Mouse (Mus musculus) liver, embryonic 11.5 days (tissue): Measurements from ENCODE around the gene Mfsd4b1. TPM values are rescaled to one million over a fixed set of nuclear protein-coding genes. Genes with fewer than 3 reads are reported as not detected.

Experiments
- ATAC-seq: fragments of 200-750 bp; cut with Nextera tagmentation; replicated peaks from 2 replicates; pipeline ENCODE4 v1.8.0; 2017; ENCODE audit warnings: moderate number of reproducible peaks, mild to moderate bottlenecking, moderate TSS enrichment, moderate library complexity; ENCODE audit not compliant: low FRiP score
- DNase-seq: peaks from one replicate; pipeline ENCODE4 v3.0.0-alpha.2; 2017; ENCODE audit warnings: low spot score
- H3K27ac ChIP-seq: fragments of 300-500 bp; sonication (generic); 2 replicates; pipeline ENCODE4 v1.5.1; 2014; ENCODE audit warnings: mild to moderate bottlenecking, low read depth, low read length, control low read depth
- H3K27me3 ChIP-seq: fragments of 300-500 bp; sonication (generic); replicated peaks from 2 replicates; pipeline ENCODE4 v1.6.1; 2014; ENCODE audit warnings: low read length, mixed read lengths; ENCODE audit not compliant: control insufficient read depth, insufficient read depth
- H3K36me3 ChIP-seq: fragments of 300-500 bp; sonication (generic); 2 replicates; pipeline ENCODE4 v1.6.1; 2014; ENCODE audit warnings: mild to moderate bottlenecking, low read length, moderate library complexity, mixed read lengths; ENCODE audit not compliant: control insufficient read depth, insufficient read depth
- H3K4me1 ChIP-seq: fragments of 300-500 bp; sonication (generic); replicated peaks from 2 replicates; pipeline ENCODE4 v1.6.1; 2014; ENCODE audit warnings: low read length, mixed read lengths; ENCODE audit not compliant: control insufficient read depth, insufficient read depth
- H3K4me2 ChIP-seq: fragments of 300-500 bp; sonication (generic); 2 replicates; pipeline ENCODE4 v1.6.1; 2014; ENCODE audit warnings: mild to moderate bottlenecking, control low read depth, moderate library complexity
- H3K4me3 ChIP-seq: fragments of 300-500 bp; sonication (generic); 2 replicates; pipeline ENCODE4 v1.5.1; 2014; ENCODE audit warnings: low read depth, low read length, control low read depth
- H3K9ac ChIP-seq: fragments of 300-500 bp; sonication (generic); 2 replicates; pipeline ENCODE4 v1.6.1; 2014; ENCODE audit warnings: low read depth, low read length, control low read depth
- H3K9me3 ChIP-seq: fragments of 300-500 bp; sonication (generic); 2 replicates; pipeline ENCODE4 v1.6.1; 2016; ENCODE audit warnings: low read length, inconsistent platforms, mixed read lengths; ENCODE audit not compliant: control insufficient read depth
- WGBS: fragments of 180-500 bp; shearing (Covaris S2); extraction: QIAGEN DNeasy Blood & Tissue Kit; methylation state at CpG from one replicate; pipeline ENCODE4 v1.1.7; 2014; 5-methylcytosine and 5-hydroxymethylcytosine counted together
- polyA plus RNA-seq: library from polyadenylated mRNA; unstranded; fragments of >200 nt; fragmentation: Nextera tagmentation; extraction: Ambion mirVana; gene quantifications from 2 replicates; pipeline ENCODE4 v1.2.1, GENCODE M21; 2014

Gene Mfsd4b1
- polyA plus RNA-seq, 1 experiment from 2014 or later: 0.34 TPM

DNA sequence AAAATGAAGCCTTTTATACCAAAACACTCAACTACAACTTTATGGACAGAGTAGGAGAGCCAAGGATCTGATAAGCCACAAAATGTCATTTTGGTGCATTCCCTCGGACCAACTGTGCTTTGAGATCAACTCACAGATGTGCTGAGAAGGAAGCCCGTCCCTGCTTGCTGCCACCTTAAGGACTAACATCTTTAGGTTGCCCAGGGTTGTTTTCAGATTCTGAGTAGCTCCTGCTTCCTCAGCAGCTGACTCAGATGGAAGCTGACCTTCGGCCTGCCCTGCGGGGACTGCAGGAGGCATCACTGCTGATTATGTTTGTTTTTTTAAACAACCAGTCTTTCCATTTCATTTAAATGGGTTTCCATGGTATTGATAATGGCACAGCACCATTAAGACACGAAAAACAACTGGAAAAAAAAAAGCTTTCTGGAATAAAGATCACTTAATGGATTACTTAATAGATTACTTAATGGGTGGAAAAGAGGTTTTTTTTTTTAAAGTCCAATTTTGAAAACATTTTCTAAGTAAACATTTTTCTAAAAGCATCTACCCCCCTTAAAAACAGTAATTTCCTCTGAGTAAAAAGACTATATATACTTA lies 38.3 kb upstream of the Mfsd4b1 start:
- Histone ChIP-seq H3K9me3 (no peaks in the 10 kb centered on the region), H3K9ac (no peak overlapping the region), H3K4me3 (no peak overlapping the region), H3K4me1 (no peaks in the 10 kb centered on the region), H3K4me2 (no peak overlapping the region), H3K27me3 (no peaks in the 10 kb centered on the region), H3K27ac (0 out of 2 replicates have a peak overlapping the region, but pooled peaks have one; percentile 16), H3K36me3 (no peaks in the 10 kb centered on the region)
- DNase-seq (no peak), ATAC-seq (no peak)
- WGBS: 44% methylated on average over 5 of the region's 5 CpGs

GRCm38 (mm10) chr10:40062812-40063211 lies 37.7 kb upstream of the Mfsd4b1 start:
- no peak for DNase-seq
- no peaks in the 10 kb centered on the region for H3K27me3 ChIP-seq
- H3K9me3 ChIP-seq: no peaks in the 10 kb centered on the region
- no peak overlapping the region for H3K4me3 ChIP-seq
- H3K9ac ChIP-seq: no peak overlapping the region
- WGBS: 77% methylated on average over 6 of the region's 6 CpGs
- H3K4me1 ChIP-seq: no peaks in the 10 kb centered on the region
- no peak for ATAC-seq
- H3K4me2 ChIP-seq: no peak overlapping the region
- no peaks in the 10 kb centered on the region for H3K36me3 ChIP-seq
- H3K27ac ChIP-seq: 0 out of 2 replicates have a peak overlapping the region, but pooled peaks have one; percentile 16

DNA sequence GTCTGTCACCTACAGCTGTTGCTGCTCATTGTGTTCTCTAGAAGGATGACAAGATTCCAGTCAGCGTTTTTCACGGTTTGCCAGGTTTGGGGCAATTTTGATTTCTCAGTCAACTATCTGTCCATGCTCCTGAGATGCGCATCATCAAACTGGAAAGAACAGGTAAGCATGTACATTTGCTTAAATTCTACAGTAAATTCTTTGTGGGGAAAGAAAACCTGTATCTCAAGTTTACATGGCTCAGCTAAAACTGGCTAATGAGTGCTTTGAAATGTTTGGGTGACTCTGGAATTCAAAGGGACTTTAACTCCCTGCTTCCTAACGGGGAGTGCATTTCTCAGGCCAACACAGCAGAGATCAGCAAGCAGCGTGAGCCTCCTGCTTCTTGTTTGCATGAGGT lies 36.9 kb upstream of the Mfsd4b1 start:
- H3K27ac ChIP-seq: no peak overlapping the region
- 89% methylated on average over 5 of the region's 5 CpGs for WGBS
- H3K27me3 ChIP-seq: no peaks in the 10 kb centered on the region
- H3K4me1 ChIP-seq: no peaks in the 10 kb centered on the region
- DNase-seq: no peak
- H3K9me3 ChIP-seq: no peaks in the 10 kb centered on the region
- H3K4me2 ChIP-seq: no peak overlapping the region
- H3K4me3 ChIP-seq: no peak overlapping the region
- H3K9ac ChIP-seq: no peak overlapping the region
- no peak for ATAC-seq
- H3K36me3 ChIP-seq: no peaks in the 10 kb centered on the region

- 88% methylated on average over 3 of the region's 3 CpGs for WGBS
- H3K9me3 ChIP-seq: no peaks in the 10 kb centered on the region
- H3K9ac ChIP-seq: no peak overlapping the region
- no peak overlapping the region for H3K4me2 ChIP-seq
- no peak overlapping the region for H3K4me3 ChIP-seq
- no peaks in the 10 kb centered on the region for H3K36me3 ChIP-seq
- DNase-seq: no peak
- H3K4me1 ChIP-seq: no peaks in the 10 kb centered on the region
- ATAC-seq: no peak
- H3K27me3 ChIP-seq: no peaks in the 10 kb centered on the region
- no peak overlapping the region for H3K27ac ChIP-seq
Measured at GRCm38 (mm10) chr10:40058786-40059120, 33.7 kb upstream of the Mfsd4b1 start.

DNA sequence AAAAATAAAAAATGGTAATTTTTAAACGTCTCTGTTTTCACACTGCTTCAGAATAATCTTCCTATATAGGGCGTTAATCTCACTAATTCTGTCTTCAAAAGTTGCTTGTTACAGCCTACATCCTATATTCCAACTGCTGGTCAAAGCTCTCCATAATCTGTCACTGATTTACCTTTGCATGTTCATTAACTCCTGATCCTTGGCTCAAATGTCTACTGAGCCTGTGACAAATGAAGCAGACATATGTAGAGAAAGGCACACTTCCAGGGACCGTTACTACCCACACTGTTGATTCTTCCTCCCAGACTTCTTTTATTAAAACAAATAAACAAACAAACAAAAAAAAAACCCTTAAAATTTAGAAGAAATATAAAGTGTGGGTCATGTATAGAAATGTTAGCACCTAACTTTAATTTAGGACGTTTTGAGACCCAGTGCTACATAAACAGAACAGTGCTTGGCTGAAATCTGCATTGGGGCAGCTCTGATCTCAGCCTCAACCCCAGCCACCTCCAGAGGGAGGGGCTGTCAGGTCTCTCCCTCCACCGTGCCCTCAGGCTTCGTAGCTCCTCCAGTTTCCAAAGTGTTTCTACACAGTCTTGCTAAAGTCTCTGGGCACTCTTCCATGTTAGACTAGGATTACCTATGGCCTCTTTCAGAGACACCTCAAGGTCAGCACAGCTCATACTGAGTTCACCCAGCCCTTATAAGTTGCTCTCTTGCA lies 33.2 kb upstream of the Mfsd4b1 start:
- 66% methylated on average over 6 of the region's 6 CpGs for WGBS
- H3K36me3 ChIP-seq: no peaks in the 10 kb centered on the region
- no peak overlapping the region for H3K27ac ChIP-seq
- H3K4me3 ChIP-seq: no peak overlapping the region
- no peak overlapping the region for H3K9ac ChIP-seq
- H3K4me1 ChIP-seq: no peaks in the 10 kb centered on the region
- no peak overlapping the region for H3K4me2 ChIP-seq
- no peak for DNase-seq
- ATAC-seq: no peak
- no peaks in the 10 kb centered on the region for H3K9me3 ChIP-seq
- H3K27me3 ChIP-seq: no peaks in the 10 kb centered on the region

DNA sequence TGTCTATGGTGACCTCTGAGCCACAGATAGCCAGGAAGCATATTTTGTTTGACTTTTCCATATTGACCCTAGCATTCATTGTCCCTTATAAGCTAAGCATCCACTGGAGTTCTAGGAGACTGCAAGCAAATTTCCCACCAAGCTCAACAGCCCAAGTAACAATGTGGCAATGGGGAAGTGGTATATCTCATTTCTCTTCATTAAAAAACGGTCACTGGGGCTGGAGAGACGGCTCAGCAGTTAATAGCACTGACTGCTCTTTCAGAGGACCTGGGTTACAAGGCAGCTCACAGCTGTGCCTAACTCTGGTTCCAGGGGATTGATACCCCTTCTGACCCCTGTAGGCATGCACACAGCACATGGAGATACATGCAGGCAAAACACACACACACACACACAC lies 32.5 kb upstream of the Mfsd4b1 start:
- 66% methylated on average over 2 of the region's 2 CpGs for WGBS

DNA sequence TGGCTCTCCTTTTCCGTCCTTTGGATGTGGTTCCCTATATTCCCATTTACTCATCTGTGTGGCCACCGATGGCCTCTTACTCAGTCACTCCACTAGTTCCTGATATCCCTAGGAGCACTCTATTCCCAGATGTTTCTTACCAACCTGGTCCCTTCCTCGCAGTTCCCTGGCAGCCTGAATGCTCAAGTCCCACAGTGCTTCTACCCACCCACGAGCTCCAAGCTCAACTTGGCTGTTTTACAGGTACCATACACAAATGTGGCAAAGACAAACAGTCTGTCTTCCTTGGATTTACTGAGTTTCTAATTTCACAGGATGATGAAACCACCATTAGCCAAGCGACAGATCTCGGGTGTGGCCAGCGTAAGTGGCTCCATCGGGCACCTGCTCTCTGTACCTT lies 29.4 kb upstream of the Mfsd4b1 start:
- ATAC-seq: no peak
- no peak overlapping the region for H3K27ac ChIP-seq
- no peak overlapping the region for H3K9ac ChIP-seq
- H3K4me2 ChIP-seq: no peak overlapping the region
- H3K4me3 ChIP-seq: no peak overlapping the region
- no peaks in the 10 kb centered on the region for H3K27me3 ChIP-seq
- no peaks in the 10 kb centered on the region for H3K9me3 ChIP-seq
- no peak for DNase-seq
- no peaks in the 10 kb centered on the region for H3K4me1 ChIP-seq
- H3K36me3 ChIP-seq: peaks cover 2% of the 10 kb centered on the region; the same call in 1 of the 2 replicates
- 90% methylated on average over 8 of the region's 8 CpGs for WGBS

More for the DNA sequence above, 32.5 kb upstream of the Mfsd4b1 start:
- ATAC-seq: no peak
- Histone ChIP-seq H3K27ac (no peak overlapping the region), H3K36me3 (peaks cover 2% of the 10 kb centered on the region; the same call in 1 of the 2 replicates), H3K4me1 (no peaks in the 10 kb centered on the region), H3K4me3 (no peak overlapping the region), H3K27me3 (no peaks in the 10 kb centered on the region), H3K9ac (no peak overlapping the region), H3K4me2 (no peak overlapping the region), H3K9me3 (no peaks in the 10 kb centered on the region)
- no peak for DNase-seq

GRCm38 (mm10) chr10:40053896-40054295 lies 28.8 kb upstream of the Mfsd4b1 start:
- no peak overlapping the region for H3K27ac ChIP-seq
- no peaks in the 10 kb centered on the region for H3K4me1 ChIP-seq
- 91% methylated on average over 4 of the region's 4 CpGs for WGBS
- H3K27me3 ChIP-seq: no peaks in the 10 kb centered on the region
- DNase-seq: no peak
- peaks cover 2% of the 10 kb centered on the region; the same call in 1 of the 2 replicates for H3K36me3 ChIP-seq
- no peaks in the 10 kb centered on the region for H3K9me3 ChIP-seq
- 0 out of 2 replicates have a peak, but pooled peaks have one; percentile 26 for ATAC-seq
- no peak overlapping the region for H3K4me2 ChIP-seq
- H3K4me3 ChIP-seq: no peak overlapping the region
- H3K9ac ChIP-seq: no peak overlapping the region
